Mouse (Mus musculus) midbrain, postnatal 0 days (tissue): ENCODE results near the gene Hivep3. TPM values are rescaled to one million over a fixed set of nuclear protein-coding genes. Genes with fewer than 3 reads are reported as not detected.

Experiments used
- ATAC-seq: fragments of 200-750 bp; cut with Nextera tagmentation; 2 replicates; pipeline ENCODE4 v1.8.0; 2017; ENCODE audit warnings: moderate number of reproducible peaks, mild to moderate bottlenecking, moderate TSS enrichment, moderate library complexity; ENCODE audit not compliant: low FRiP score
- DNase-seq: peaks from one replicate; pipeline ENCODE4 v3.0.0-alpha.2; 2015; ENCODE audit warnings: low spot score
- H3K27ac ChIP-seq: fragments of 300-500 bp; sonication (generic); 2 replicates; pipeline ENCODE4 v1.5.1; 2014; ENCODE audit warnings: low read depth, mild to moderate bottlenecking, low read length, mixed read lengths
- H3K27me3 ChIP-seq: fragments of 300-500 bp; sonication (generic); 2 replicates; pipeline ENCODE4 v1.6.1; 2014; ENCODE audit warnings: low read length, control low read depth, mixed read lengths; ENCODE audit not compliant: insufficient read depth
- H3K36me3 ChIP-seq: fragments of 300-500 bp; sonication (generic); 2 replicates; pipeline ENCODE4 v1.6.1; 2014; ENCODE audit warnings: low read length, control low read depth, mixed read lengths; ENCODE audit not compliant: insufficient read depth
- H3K4me1 ChIP-seq: fragments of 300-500 bp; sonication (generic); 2 replicates; pipeline ENCODE4 v1.6.1; 2014; ENCODE audit warnings: mild to moderate bottlenecking, control low read depth, antibody characterized with exemption, low read length, mixed read lengths; ENCODE audit not compliant: insufficient read depth
- H3K4me2 ChIP-seq: fragments of 300-500 bp; sonication (generic); 2 replicates; pipeline ENCODE4 v1.6.1; 2014; ENCODE audit warnings: low read depth, mild to moderate bottlenecking, low read length, mixed read lengths; ENCODE audit not compliant: poor library complexity, severe bottlenecking
- H3K4me3 ChIP-seq: fragments of 300-500 bp; sonication (generic); 2 replicates; pipeline ENCODE4 v1.5.1; 2014; ENCODE audit warnings: low read depth, mild to moderate bottlenecking, low read length, moderate library complexity
- H3K9ac ChIP-seq: fragments of 300-500 bp; sonication (generic); replicated peaks from 2 replicates; pipeline ENCODE4 v1.6.1; 2014; ENCODE audit warnings: mild to moderate bottlenecking, low read length, moderate library complexity, mixed read lengths; ENCODE audit not compliant: poor library complexity, severe bottlenecking
- H3K9me3 ChIP-seq: fragments of 300-500 bp; sonication (generic); 2 replicates; pipeline ENCODE4 v1.6.1; 2016; ENCODE audit warnings: low read length, control low read depth
- CTCF ChIP-seq: IDR thresholded peaks from 2 replicates; pipeline ENCODE4 v1.5.1; 2016; ENCODE audit warnings: antibody characterized with exemption, mild to moderate bottlenecking
- WGBS: fragments of 180-500 bp; shearing (Covaris S2); extraction: QIAGEN DNeasy Blood & Tissue Kit; methylation state at CpG from one replicate; pipeline ENCODE4 v1.1.7; 2014; 5-methylcytosine and 5-hydroxymethylcytosine counted together
- polyA plus RNA-seq: library from polyadenylated mRNA; unstranded; fragments of >200 nt; fragmentation: Nextera tagmentation; extraction: Ambion mirVana; gene quantifications from 2 replicates; pipeline ENCODE4 v1.2.1, GENCODE M21; 2015
- total RNA-seq: library from RNA; depleted of rRNA; stranded (reverse); fragments of >200 nt; gene quantifications from 2 replicates; pipeline ENCODE4 v1.2.3, GENCODE M21; 2014

The Hivep3 gene
- total and polyA plus RNA-seq, 2 experiments from 2014 or later: 16.5 to 18.3 TPM

DNA sequence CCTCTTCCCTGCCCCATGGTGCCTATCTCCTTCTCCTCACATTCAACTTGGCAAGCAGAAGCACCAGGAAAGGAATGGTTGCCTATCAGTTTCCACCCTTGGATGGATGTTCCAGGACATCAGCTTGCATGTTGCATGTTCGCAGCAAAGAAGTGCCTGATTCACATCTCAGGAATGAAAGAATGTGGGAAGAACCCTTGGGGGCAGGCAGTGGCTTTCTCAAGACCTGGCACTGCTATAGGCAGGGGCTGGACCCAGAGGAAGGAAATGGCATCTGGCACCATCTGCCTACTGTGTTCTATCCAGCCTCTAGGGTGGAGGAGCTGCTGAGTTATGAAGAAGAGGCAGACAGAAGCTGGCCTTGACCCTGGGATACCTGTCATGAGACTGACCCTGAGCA is 296.4 kb downstream of the Hivep3 start:
- H3K4me2 ChIP-seq: no peak overlapping the region
- no peak for DNase-seq
- no peak for ATAC-seq
- no peak overlapping the region for H3K4me3 ChIP-seq
- TF ChIP-seq CTCF: no peak
- WGBS: 89% methylated on average over 1 of the region's 1 CpGs
- H3K9me3 ChIP-seq: no peaks in the 10 kb centered on the region
- peaks cover 6% of the 10 kb centered on the region; the same call in 1 of the 2 replicates for H3K27me3 ChIP-seq
- no peaks in the 10 kb centered on the region for H3K36me3 ChIP-seq
- peaks cover 11% of the 10 kb centered on the region; the same call in 1 of the 2 replicates for H3K4me1 ChIP-seq
- H3K27ac ChIP-seq: no peak overlapping the region
- H3K9ac ChIP-seq: no peak overlapping the region

DNA sequence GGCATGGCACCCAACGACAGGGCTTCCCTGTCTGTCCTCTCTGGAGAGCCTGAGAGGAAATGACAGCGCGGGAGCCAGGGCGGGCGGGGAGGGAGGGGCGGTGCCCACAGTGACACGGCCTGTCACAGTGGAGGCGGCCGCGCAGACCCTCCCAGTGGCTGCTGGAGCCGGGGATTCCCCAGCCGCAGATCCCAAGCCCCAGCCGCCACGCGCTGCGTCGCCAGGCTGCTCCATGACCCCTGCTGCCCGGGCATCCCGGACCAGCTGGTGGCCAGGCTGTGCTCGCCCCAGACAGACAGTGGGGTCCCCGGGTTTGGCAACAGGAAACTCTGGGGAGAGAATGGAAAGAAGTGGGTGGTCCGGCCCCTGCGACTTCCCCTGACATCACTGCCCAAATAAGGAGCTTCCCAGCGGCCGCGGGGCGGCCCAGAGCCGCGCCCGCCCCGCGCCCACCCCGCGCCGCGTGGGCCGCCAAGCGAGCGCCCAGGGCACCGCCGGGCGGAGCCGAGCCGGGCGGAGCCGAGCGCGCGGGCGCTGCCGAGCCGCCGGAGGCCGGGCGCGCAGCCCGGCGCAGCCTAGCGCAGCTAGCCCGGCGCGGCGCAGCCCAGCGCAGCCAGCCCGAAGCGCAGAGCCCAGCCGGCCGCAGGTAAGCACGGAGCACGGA is 298.9 kb downstream of the Hivep3 start:
- peaks cover 7% of the 10 kb centered on the region; the same call in 1 of the 2 replicates for H3K27me3 ChIP-seq

DNA sequence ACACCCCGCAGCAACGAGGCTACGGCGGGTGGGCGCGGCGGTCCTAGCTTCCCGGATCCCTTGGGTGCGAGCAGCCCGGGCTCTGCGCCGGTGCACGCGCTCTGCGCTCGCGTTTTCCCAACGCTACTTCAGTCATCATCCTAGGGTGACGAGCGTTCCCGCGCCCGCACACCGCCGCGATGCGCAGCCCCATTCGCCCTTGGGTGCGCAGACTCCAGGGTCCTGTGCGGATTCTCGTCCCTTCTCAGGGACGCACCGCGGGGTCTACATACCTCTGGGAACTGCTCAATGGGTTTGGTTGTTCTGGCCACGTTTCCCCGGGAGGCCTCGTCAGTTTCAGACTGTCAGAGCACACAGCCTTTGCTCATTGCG is 299.4 kb downstream of the Hivep3 start:
- H3K36me3 ChIP-seq: no peaks in the 10 kb centered on the region
- H3K27me3 ChIP-seq: peaks cover 7% of the 10 kb centered on the region; the same call in 1 of the 2 replicates
- TF ChIP-seq CTCF: no peak
- peaks cover 13% of the 10 kb centered on the region; the same call in 1 of the 2 replicates for H3K4me1 ChIP-seq
- DNase-seq (peak; percentile 50), ATAC-seq (peak; percentile 74)
- H3K27ac ChIP-seq: peak overlapping the region; percentile 74
- no peaks in the 10 kb centered on the region for H3K9me3 ChIP-seq
- under 1% methylated on average over 34 of the region's 38 CpGs for WGBS
- H3K4me2 ChIP-seq: peak overlapping the region; percentile 91
- H3K4me3 ChIP-seq: peak overlapping the region; percentile 63
- peak overlapping the region; percentile 71 for H3K9ac ChIP-seq

More for the DNA sequence above, 298.9 kb downstream of the Hivep3 start:
- H3K36me3 ChIP-seq: no peaks in the 10 kb centered on the region
- no peaks in the 10 kb centered on the region for H3K9me3 ChIP-seq
- peak overlapping the region; percentile 74 for H3K27ac ChIP-seq
- peak; percentile 71 for ATAC-seq
- no peak for TF ChIP-seq CTCF
- WGBS: 0% methylated on average over 65 of the region's 70 CpGs
- H3K4me2 ChIP-seq: peak overlapping the region; percentile 91
- peak overlapping the region; percentile 63 for H3K4me3 ChIP-seq
- H3K9ac ChIP-seq: peak overlapping the region; percentile 71
- peaks cover 13% of the 10 kb centered on the region; the same call in 1 of the 2 replicates for H3K4me1 ChIP-seq
- DNase-seq: peak; percentile 59

DNA sequence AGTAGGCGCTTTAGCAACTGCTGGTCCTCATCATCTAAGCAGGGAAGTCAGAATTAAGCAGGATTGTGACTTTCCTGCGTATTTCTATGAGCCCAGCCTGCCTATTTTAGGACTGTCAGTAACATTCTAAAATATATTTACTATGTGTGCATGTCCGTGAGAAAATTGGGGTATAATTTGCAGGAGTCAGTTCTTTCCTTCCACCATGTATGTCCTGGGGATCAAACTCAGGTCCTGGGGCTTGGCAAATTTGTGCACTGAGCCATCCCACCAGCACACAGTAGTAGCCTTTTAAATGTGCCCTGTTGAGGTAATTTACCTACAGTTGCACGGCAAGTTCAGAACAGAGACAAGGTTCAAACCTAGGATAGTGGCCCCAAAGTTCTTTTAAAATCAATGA is 302.7 kb downstream of the Hivep3 start:
- no peak for TF ChIP-seq CTCF
- H3K27me3 ChIP-seq: peaks cover 7% of the 10 kb centered on the region; the same call in 1 of the 2 replicates
- peaks cover 13% of the 10 kb centered on the region; the same call in 1 of the 2 replicates for H3K4me1 ChIP-seq
- no peak for ATAC-seq
- no peak overlapping the region for H3K27ac ChIP-seq
- H3K9ac ChIP-seq: no peak overlapping the region; the same call in 1 of the 2 replicates
- no peak overlapping the region for H3K4me2 ChIP-seq
- H3K4me3 ChIP-seq: no peak overlapping the region
- WGBS: 84% methylated on average over 4 of the region's 4 CpGs
- no peaks in the 10 kb centered on the region for H3K36me3 ChIP-seq
- DNase-seq: no peak
- no peaks in the 10 kb centered on the region for H3K9me3 ChIP-seq

DNA sequence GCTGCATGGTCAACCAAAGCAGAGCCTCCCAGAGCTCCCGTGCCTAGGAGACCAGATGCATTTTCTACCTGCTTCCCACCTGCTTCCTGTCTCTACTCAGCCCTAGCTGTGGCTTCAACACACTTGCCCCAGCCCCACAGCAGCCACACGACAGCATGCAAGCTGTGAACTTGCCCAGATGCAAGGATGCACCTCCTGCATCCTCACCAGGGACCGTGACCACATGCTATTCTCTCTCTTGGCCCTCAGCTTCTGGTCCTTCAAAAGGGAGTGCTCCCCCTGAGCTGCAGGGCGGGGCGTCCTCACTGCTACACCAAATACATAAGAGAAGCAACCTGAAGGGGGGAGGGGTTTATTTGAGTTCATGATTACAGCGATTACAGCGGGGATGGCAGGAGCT is 303.4 kb downstream of the Hivep3 start:
- H3K4me1 ChIP-seq: peaks cover 13% of the 10 kb centered on the region; the same call in 1 of the 2 replicates
- DNase-seq (no peak), ATAC-seq (no peak)
- peaks cover 7% of the 10 kb centered on the region; the same call in 1 of the 2 replicates for H3K27me3 ChIP-seq
- WGBS: 55% methylated on average over 7 of the region's 7 CpGs
- no peak overlapping the region for H3K9ac ChIP-seq
- no peak overlapping the region for H3K4me3 ChIP-seq
- TF ChIP-seq CTCF: no peak
- H3K36me3 ChIP-seq: no peaks in the 10 kb centered on the region
- no peaks in the 10 kb centered on the region for H3K9me3 ChIP-seq
- no peak overlapping the region for H3K27ac ChIP-seq
- H3K4me2 ChIP-seq: no peak overlapping the region

DNA sequence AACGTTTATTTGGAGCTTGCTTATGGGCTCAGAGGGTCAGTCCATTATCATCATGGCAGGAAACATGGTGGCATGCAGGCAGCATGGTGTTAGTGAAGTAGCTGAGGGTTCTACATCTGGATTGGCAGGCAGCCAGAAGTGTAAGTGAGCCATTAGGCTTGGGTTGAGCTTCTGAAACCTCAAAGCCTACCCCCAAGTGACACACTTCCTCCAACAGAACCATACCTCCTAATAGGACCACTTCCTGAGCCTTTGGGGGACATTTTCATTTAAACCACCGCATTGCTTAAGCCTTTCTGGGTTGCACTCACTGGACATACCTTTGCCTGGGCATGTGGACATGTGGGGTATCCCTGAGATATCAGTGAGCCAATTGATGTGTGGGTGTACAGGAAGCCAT is 307.9 kb downstream of the Hivep3 start:
- Histone ChIP-seq H3K4me3 (no peak overlapping the region), H3K9me3 (no peaks in the 10 kb centered on the region), H3K36me3 (no peaks in the 10 kb centered on the region), H3K4me2 (no peak overlapping the region), H3K27me3 (no peaks in the 10 kb centered on the region), H3K4me1 (no peaks in the 10 kb centered on the region), H3K9ac (no peak overlapping the region), H3K27ac (no peak overlapping the region)
- 89% methylated on average over 2 of the region's 2 CpGs for WGBS
- ATAC-seq: no peak
- TF ChIP-seq CTCF: no peak
- DNase-seq: no peak
